Mouse (Mus musculus) kidney, postnatal 0 days (tissue): Measurements from ENCODE around the gene Tenm4. TPM values are rescaled to one million over a fixed set of nuclear protein-coding genes. Genes with fewer than 3 reads are reported as not detected.
A peak's percentile ranks its signal among the peaks of the same experiment; 100 is the strongest.

Experiments
- ATAC-seq: fragments of 200-750 bp; cut with Nextera tagmentation; replicated peaks from 2 replicates; pipeline ENCODE4 v1.8.0; 2017; ENCODE audit warnings: low read depth, moderate number of reproducible peaks, moderate TSS enrichment, moderate library complexity; ENCODE audit not compliant: low FRiP score
- DNase-seq: peaks from one replicate; pipeline ENCODE4 v3.0.0-alpha.2; 2016; ENCODE audit warnings: low spot score
- H3K27ac ChIP-seq: fragments of 300-500 bp; sonication (generic); 2 replicates; pipeline ENCODE4 v1.5.1; 2014; ENCODE audit warnings: mild to moderate bottlenecking
- H3K27me3 ChIP-seq: fragments of 300-500 bp; sonication (generic); 2 replicates; pipeline ENCODE4 v1.6.1; 2014; ENCODE audit warnings: low read length, mixed read lengths; ENCODE audit not compliant: insufficient read depth
- H3K36me3 ChIP-seq: fragments of 300-500 bp; sonication (generic); 2 replicates; pipeline ENCODE4 v1.6.1; 2014; ENCODE audit warnings: low read length, mixed read lengths; ENCODE audit not compliant: insufficient read depth
- H3K4me1 ChIP-seq: fragments of 300-500 bp; sonication (generic); replicated peaks from 2 replicates; pipeline ENCODE4 v1.6.1; 2014; ENCODE audit warnings: antibody characterized with exemption, low read length, mixed read lengths; ENCODE audit not compliant: insufficient read depth
- H3K4me2 ChIP-seq: fragments of 300-500 bp; sonication (generic); 2 replicates; pipeline ENCODE4 v1.6.1; 2014; ENCODE audit warnings: mild to moderate bottlenecking, low read length, moderate library complexity, mixed read lengths
- H3K4me3 ChIP-seq: fragments of 300-500 bp; sonication (generic); replicated peaks from 2 replicates; pipeline ENCODE4 v1.5.1; 2014; ENCODE audit warnings: low read depth, low read length
- H3K9ac ChIP-seq: fragments of 300-500 bp; sonication (generic); 2 replicates; pipeline ENCODE4 v1.6.1; 2014; ENCODE audit warnings: low read depth, low read length
- H3K9me3 ChIP-seq: fragments of 300-500 bp; sonication (generic); replicated peaks from 2 replicates; pipeline ENCODE4 v1.6.1; 2016; ENCODE audit warnings: low read length, inconsistent platforms, mixed read lengths
- CTCF ChIP-seq: IDR thresholded peaks from 2 replicates; pipeline ENCODE4 v1.5.1; 2016; ENCODE audit warnings: antibody characterized with exemption, low read depth, mild to moderate bottlenecking, moderate library complexity
- WGBS: fragments of 180-500 bp; shearing (Covaris S2); extraction: QIAGEN DNeasy Blood & Tissue Kit; methylation state at CpG from one replicate; pipeline ENCODE4 v1.1.7; 2014; 5-methylcytosine and 5-hydroxymethylcytosine counted together
- polyA plus RNA-seq: library from polyadenylated mRNA; unstranded; fragments of >200 nt; fragmentation: Nextera tagmentation; extraction: Ambion mirVana; gene quantifications from 2 replicates; pipeline ENCODE4 v1.2.1, GENCODE M21; 2015

Tenm4 gene
- polyA plus RNA-seq, 1 experiment from 2014 or later: 22.6 TPM

DNA sequence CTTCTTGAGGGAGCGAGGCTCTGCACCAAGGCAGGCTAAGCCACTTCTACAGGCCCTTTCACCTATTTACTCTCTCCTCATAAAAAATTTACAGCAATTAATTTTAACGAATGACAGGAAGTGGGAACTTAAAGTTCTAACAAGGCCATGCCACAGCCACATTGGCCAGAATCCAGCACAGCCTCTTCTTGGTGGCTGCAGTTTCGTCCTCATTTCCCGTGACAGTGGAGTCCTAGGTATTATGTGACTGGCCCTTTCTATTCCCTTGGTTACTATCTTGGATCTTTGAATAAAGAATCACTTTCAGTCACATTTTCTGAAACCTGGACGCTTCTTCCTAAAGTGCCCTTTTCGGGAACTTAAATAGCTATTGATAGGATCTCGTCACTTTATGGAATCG is 181.6 kb downstream of the Tenm4 start:
- no peak overlapping the region for H3K9ac ChIP-seq
- 62% methylated on average over 8 of the region's 8 CpGs for WGBS
- no peak for ATAC-seq
- H3K27me3 ChIP-seq: no peaks in the 10 kb centered on the region
- no peaks in the 10 kb centered on the region for H3K36me3 ChIP-seq
- H3K4me3 ChIP-seq: no peak overlapping the region
- H3K4me1 ChIP-seq: no peaks in the 10 kb centered on the region
- no peak for DNase-seq
- H3K4me2 ChIP-seq: no peak overlapping the region
- H3K9me3 ChIP-seq: no peaks in the 10 kb centered on the region
- no peak for TF ChIP-seq CTCF
- H3K27ac ChIP-seq: no peak overlapping the region

DNA sequence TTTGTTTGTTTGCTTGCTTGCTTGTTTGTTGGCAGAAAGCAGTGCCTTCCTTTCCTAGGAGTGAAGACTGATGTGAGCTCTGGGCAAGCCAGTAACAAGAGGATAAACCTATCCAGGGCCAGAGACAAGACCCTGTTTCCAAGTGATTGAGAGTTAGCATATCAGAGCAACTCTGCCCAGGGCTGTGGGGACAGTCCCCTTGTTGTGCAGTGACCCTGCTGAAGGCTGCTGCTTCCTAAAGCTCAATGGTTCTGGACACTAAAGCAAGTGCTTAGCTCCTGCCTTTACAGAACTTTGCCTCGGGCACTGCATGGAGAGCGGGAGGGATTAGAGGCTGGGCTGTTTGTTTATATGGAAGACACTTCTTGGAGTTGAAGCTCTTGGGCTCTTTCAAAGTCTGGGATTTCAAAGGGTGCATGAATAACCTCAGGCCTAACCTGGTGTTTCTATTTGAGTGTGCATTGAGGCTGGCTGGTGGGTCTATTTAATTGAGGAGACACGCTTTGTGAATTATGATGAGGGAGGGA is 185.3 kb downstream of the Tenm4 start:
- no peaks in the 10 kb centered on the region for H3K4me1 ChIP-seq
- ATAC-seq (no peak), DNase-seq (no peak)
- H3K27me3 ChIP-seq: no peaks in the 10 kb centered on the region
- H3K27ac ChIP-seq: no peak overlapping the region
- H3K4me3 ChIP-seq: no peak overlapping the region
- H3K36me3 ChIP-seq: no peaks in the 10 kb centered on the region
- TF ChIP-seq CTCF: no peak
- H3K9ac ChIP-seq: no peak overlapping the region
- H3K4me2 ChIP-seq: no peak overlapping the region
- 60% methylated on average over 3 of the region's 3 CpGs for WGBS
- H3K9me3 ChIP-seq: no peaks in the 10 kb centered on the region

DNA sequence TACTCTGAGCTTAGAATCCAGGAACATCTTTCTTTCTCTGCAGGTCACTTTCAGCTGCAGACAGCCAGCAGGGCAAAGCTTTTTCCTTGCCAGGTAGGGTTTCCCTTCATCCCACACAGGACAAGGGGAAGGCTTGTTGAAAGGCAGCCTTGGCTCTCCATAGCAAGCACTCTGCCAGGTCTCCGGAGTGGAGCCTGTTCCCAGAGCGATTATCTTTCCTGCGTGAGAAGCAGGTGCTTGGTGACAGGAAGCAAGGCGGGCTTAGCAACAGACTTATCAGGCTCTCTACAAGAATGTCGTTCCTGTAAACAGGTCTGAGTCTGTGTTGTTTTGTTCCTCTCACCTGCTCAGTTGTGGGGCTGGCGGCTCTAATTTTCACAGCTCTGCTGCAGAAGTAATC is 186.5 kb downstream of the Tenm4 start:
- 51% methylated on average over 6 of the region's 6 CpGs for WGBS

GRCm38 (mm10) chr7:96363311-96363710 is 192.3 kb downstream of the Tenm4 start:
- Histone ChIP-seq H3K27ac (no peak overlapping the region), H3K4me1 (no peaks in the 10 kb centered on the region), H3K36me3 (no peaks in the 10 kb centered on the region), H3K4me2 (no peak overlapping the region), H3K27me3 (no peaks in the 10 kb centered on the region), H3K4me3 (no peak overlapping the region), H3K9ac (no peak overlapping the region), H3K9me3 (no peaks in the 10 kb centered on the region)
- DNase-seq (no peak), ATAC-seq (no peak)
- WGBS: 59% methylated on average over 3 of the region's 3 CpGs
- no peak for TF ChIP-seq CTCF

More for the DNA sequence above, 186.5 kb downstream of the Tenm4 start:
- no peak overlapping the region for H3K27ac ChIP-seq
- DNase-seq (no peak), ATAC-seq (no peak)
- H3K9ac ChIP-seq: no peak overlapping the region
- no peak overlapping the region for H3K4me3 ChIP-seq
- H3K36me3 ChIP-seq: no peaks in the 10 kb centered on the region
- no peak overlapping the region for H3K4me2 ChIP-seq
- no peaks in the 10 kb centered on the region for H3K9me3 ChIP-seq
- no peak for TF ChIP-seq CTCF
- H3K27me3 ChIP-seq: no peaks in the 10 kb centered on the region
- H3K4me1 ChIP-seq: no peaks in the 10 kb centered on the region

DNA sequence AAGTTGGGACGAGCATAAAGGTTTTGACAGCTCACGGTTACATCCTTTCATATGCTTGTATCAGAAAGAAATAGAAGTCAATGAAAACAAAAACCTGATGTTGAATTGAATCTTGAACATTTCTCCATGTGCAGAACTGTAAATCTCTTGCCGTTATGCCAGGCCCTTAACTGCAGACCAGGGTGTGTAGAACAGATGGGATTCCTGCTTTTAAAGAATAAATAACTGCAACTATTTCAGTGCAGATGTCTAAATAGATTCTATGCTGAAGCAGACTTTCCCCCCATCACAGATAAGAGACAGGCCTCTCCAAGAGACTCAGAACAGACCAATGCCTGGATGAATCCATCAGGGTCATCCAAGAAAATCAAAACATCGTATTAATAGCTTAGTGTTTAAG is 198.9 kb downstream of the Tenm4 start:
- Histone ChIP-seq H3K4me3 (no peak overlapping the region), H3K27ac (no peak overlapping the region), H3K27me3 (no peaks in the 10 kb centered on the region), H3K9ac (no peak overlapping the region), H3K4me1 (no peaks in the 10 kb centered on the region), H3K9me3 (no peaks in the 10 kb centered on the region), H3K4me2 (no peak overlapping the region), H3K36me3 (no peaks in the 10 kb centered on the region)
- 90% methylated on average over 4 of the region's 4 CpGs for WGBS
- DNase-seq: no peak
- ATAC-seq: no peak
- TF ChIP-seq CTCF: no peak

- 65% methylated on average over 6 of the region's 6 CpGs for WGBS
- no peaks in the 10 kb centered on the region for H3K9me3 ChIP-seq
- peak; percentile 5 for DNase-seq
- ATAC-seq: no peak
- H3K4me1 ChIP-seq: no peaks in the 10 kb centered on the region
- H3K4me2 ChIP-seq: no peak overlapping the region
- no peak for TF ChIP-seq CTCF
- no peaks in the 10 kb centered on the region for H3K27me3 ChIP-seq
- no peak overlapping the region for H3K9ac ChIP-seq
- no peak overlapping the region for H3K4me3 ChIP-seq
- no peak overlapping the region for H3K27ac ChIP-seq
- H3K36me3 ChIP-seq: no peaks in the 10 kb centered on the region
These were observed 203.1 kb downstream of the Tenm4 start for GRCm38 (mm10) chr7:96374004-96374663.

GRCm38 (mm10) chr7:96375507-96375906 is 204.5 kb downstream of the Tenm4 start:
- Histone ChIP-seq H3K9me3 (no peaks in the 10 kb centered on the region), H3K4me2 (no peak overlapping the region), H3K4me1 (no peaks in the 10 kb centered on the region), H3K27me3 (no peaks in the 10 kb centered on the region), H3K36me3 (no peaks in the 10 kb centered on the region), H3K27ac (no peak overlapping the region), H3K4me3 (no peak overlapping the region), H3K9ac (no peak overlapping the region)
- WGBS: 42% methylated on average over 6 of the region's 6 CpGs
- no peak for ATAC-seq
- DNase-seq: no peak
- no peak for TF ChIP-seq CTCF
